Mouse (Mus musculus) hematopoietic stem cell, adult 5-6 weeks (primary cell): ENCODE data around the gene Gabrd. TPM values are rescaled to one million over a fixed set of nuclear protein-coding genes. Genes with fewer than 3 reads are reported as not detected.
"Not testable (repeated sequence)": the region's sequence is repeated elsewhere in the genome, so short reads cannot be mapped to it uniquely, and the experiment has no call there.

Source experiments
- ATAC-seq, 2 experiments: fragments of 125-278 bp in 1 of 2; replicated peaks in 1 of 2; 2 replicates each; pipeline ENCODE4 v1.8.0; 2016 to 2017; ENCODE audit warnings: inconsistent platforms in 2 of 2, mild to moderate bottlenecking in 2 of 2, moderate number of reproducible peaks in 2 of 2, low read depth in 1 of 2, moderate TSS enrichment in 1 of 2; ENCODE audit not compliant: low FRiP score in 2 of 2, poor library complexity in 2 of 2, severe bottlenecking in 2 of 2, insufficient read depth in 1 of 2, low TSS enrichment in 1 of 2
- total RNA-seq: library from RNA; stranded (forward); fragments of 172-1452, 232-1000 nt; gene quantifications from 2 replicates; pipeline ENCODE4 v1.2.3, GENCODE M21; 2017

The Gabrd gene
- total RNA-seq: 0.15 and 0.63 TPM in 2 replicates

GRCm38 (mm10) chr4:155397511-155398221, at the start of gene Gabrd:
Gabrd (minus strand) TSS chr4:155398112.
- ATAC-seq: peak; percentile 53 to 71; a peak in 3 of 4 replicates

- no peak for ATAC-seq
Measured at GRCm38 (mm10) chr4:155442808-155443207, 44.9 kb upstream of the Gabrd start.

GRCm38 (mm10) chr4:155433993-155434392, 36.1 kb upstream of the Gabrd start:
- ATAC-seq: no peak

- ATAC-seq: no peak
Measured at GRCm38 (mm10) chr4:155432358-155432757, 34.4 kb upstream of the Gabrd start.

GRCm38 (mm10) chr4:155429202-155429601, 31.3 kb upstream of the Gabrd start:
- ATAC-seq: no peak

GRCm38 (mm10) chr4:155428442-155428841, 30.5 kb upstream of the Gabrd start:
- ATAC-seq: no peak

GRCm38 (mm10) chr4:155426272-155426671, 28.4 kb upstream of the Gabrd start:
- ATAC-seq: 0 out of 4 replicates have a peak, but pooled peaks of 1 of the 2 experiments have one; percentile 24

GRCm38 (mm10) chr4:155423988-155424387, 26.1 kb upstream of the Gabrd start:
- ATAC-seq: peak; percentile 63 to 69

GRCm38 (mm10) chr4:155421412-155422370, 23.8 kb upstream of the Gabrd start:
- ATAC-seq: not testable (repeated sequence)

GRCm38 (mm10) chr4:155420137-155420536, 22.2 kb upstream of the Gabrd start:
- ATAC-seq: no peak

GRCm38 (mm10) chr4:155414656-155415235, 16.8 kb upstream of the Gabrd start:
- ATAC-seq: no peak

GRCm38 (mm10) chr4:155413641-155414335, 15.9 kb upstream of the Gabrd start:
- ATAC-seq: no peak

- ATAC-seq: no peak
Measured at GRCm38 (mm10) chr4:155412124-155412523, 14.2 kb upstream of the Gabrd start.

GRCm38 (mm10) chr4:155409058-155409776, 11.3 kb upstream of the Gabrd start, which contains the start of gene Cfap74:
Cfap74 (plus strand) TSS chr4:155409190.
- peak; percentile 80 to 85 for ATAC-seq

GRCm38 (mm10) chr4:155408695-155409057, 10.8 kb upstream of the Gabrd start:
- 0 out of 4 replicates have a peak, but pooled peaks have one; percentile 29 to 32 for ATAC-seq

- ATAC-seq: no peak
Measured at GRCm38 (mm10) chr4:155402489-155402888, 4.6 kb upstream of the Gabrd start.

GRCm38 (mm10) chr4:155401121-155401520, 3.2 kb upstream of the Gabrd start:
- no peak for ATAC-seq
